Mouse (Mus musculus): ENCODE measurements around the gene Slc9a5. TPM values are rescaled to one million over a fixed set of nuclear protein-coding genes. Genes with fewer than 3 reads are reported as not detected.

Gene Slc9a5
- polyA plus RNA-seq, 1 experiment from 2014 or later, result 1.3 TPM

DNA sequence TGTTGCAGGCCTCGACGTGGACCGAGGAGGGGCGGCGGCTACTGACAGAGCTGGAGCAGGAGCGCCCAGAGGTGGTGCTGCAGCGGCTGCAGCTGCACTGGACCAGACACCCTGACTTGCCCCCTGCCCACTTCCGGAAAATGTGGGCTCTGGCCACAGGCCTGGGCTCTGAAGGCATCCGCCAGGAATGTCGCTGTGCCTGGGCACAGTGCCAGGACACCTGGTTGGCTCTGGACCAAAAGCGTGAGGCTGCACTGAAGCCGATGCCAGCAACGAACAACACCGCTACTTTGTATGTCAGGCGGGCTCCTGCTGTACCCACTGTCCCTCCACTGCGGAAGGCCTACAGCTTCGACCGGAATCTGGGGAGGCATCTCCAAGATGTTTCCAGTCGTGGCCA, 30.0 kb downstream of the Slc9a5 start:
- peaks cover 14 to 15% of the 10 kb centered on the region in 2 experiments for H3K4me1 ChIP-seq (ENCODE audit: control insufficient read depth in 2 of 2, insufficient read depth in 2 of 2, low read length in 2 of 2)
- H3K9ac ChIP-seq (ENCODE audit: low read length), result 0 out of 2 replicates have a peak overlapping the region, but pooled peaks have one; percentile 12
- H3K27me3 ChIP-seq (ENCODE audit: control insufficient read depth, insufficient read depth, low read length), result peaks cover 20% of the 10 kb centered on the region
- WGBS, result 23% methylated on average over 19 of the region's 19 CpGs
- no peak overlapping the region for H3K27ac ChIP-seq (replicated peaks in 1 of 2; ENCODE audit: control insufficient read depth in 1 of 2, insufficient read depth in 1 of 2, low read depth in 2 of 2, low read length in 2 of 2)
- H3K4me3 ChIP-seq (ENCODE audit: control insufficient read depth in 1 of 2, insufficient read depth in 1 of 2, low read depth in 1 of 2, low read length in 2 of 2), result no peak overlapping the region
- ATAC-seq (ENCODE audit: insufficient number of reproducible peaks, insufficient read depth, low FRiP score, low read depth), result peak; percentile 64
- no peaks in the 10 kb centered on the region for H3K36me3 ChIP-seq (ENCODE audit: control insufficient read depth, insufficient read depth, low read length)
- peak overlapping the region; percentile 12 for H3K4me2 ChIP-seq (ENCODE audit: low read length)
- no peaks in the 10 kb centered on the region for H3K9me3 ChIP-seq (ENCODE audit: control insufficient read depth, low read length)

DNA sequence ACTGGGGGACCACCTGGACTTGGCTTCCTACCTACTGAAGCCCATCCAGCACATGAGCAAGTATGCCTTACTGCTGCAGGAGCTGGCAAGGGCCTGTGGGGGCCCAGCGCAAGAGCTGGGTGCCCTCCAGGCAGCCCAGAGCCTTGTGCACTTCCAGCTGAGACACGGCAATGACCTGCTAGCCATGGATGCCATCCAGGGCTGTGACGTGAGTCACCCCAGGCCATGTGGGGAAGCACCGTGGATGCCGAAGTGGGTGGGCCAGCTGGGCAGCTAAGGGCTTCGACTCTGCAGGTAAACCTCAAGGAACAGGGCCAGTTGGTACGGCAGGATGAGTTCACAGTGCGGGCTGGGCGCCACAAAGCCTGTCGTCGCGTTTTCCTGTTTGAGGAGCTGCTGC, 31.7 kb downstream of the Slc9a5 start:
- no peak overlapping the region for H3K9ac ChIP-seq (ENCODE audit: low read length)
- H3K27ac ChIP-seq (replicated peaks in 1 of 2; ENCODE audit: control insufficient read depth in 1 of 2, insufficient read depth in 1 of 2, low read depth in 2 of 2, low read length in 2 of 2), result no peak overlapping the region
- H3K27me3 ChIP-seq (ENCODE audit: control insufficient read depth, insufficient read depth, low read length), result peaks cover 4% of the 10 kb centered on the region
- peaks cover 10 to 14% of the 10 kb centered on the region in 2 experiments for H3K4me1 ChIP-seq (ENCODE audit: control insufficient read depth in 2 of 2, insufficient read depth in 2 of 2, low read length in 2 of 2)
- no peak overlapping the region for H3K4me3 ChIP-seq (ENCODE audit: control insufficient read depth in 1 of 2, insufficient read depth in 1 of 2, low read depth in 1 of 2, low read length in 2 of 2)
- no peaks in the 10 kb centered on the region for H3K9me3 ChIP-seq (ENCODE audit: control insufficient read depth, low read length)
- WGBS, result 84% methylated on average over 10 of the region's 12 CpGs
- H3K36me3 ChIP-seq (ENCODE audit: control insufficient read depth, insufficient read depth, low read length), result no peaks in the 10 kb centered on the region
- H3K4me2 ChIP-seq (ENCODE audit: low read length), result no peak overlapping the region
- no peak for ATAC-seq (ENCODE audit: insufficient number of reproducible peaks, insufficient read depth, low FRiP score, low read depth)

GRCm38 (mm10) chr8:105384070-105384469, 35.4 kb downstream of the Slc9a5 start:
- Histone ChIP-seq H3K4me1 (ENCODE audit: control insufficient read depth in 2 of 2, insufficient read depth in 2 of 2, low read length in 2 of 2) (peaks cover 16 to 25% of the 10 kb centered on the region in 2 experiments), H3K9ac (ENCODE audit: low read length) (no peak overlapping the region), H3K27me3 (ENCODE audit: control insufficient read depth, insufficient read depth, low read length) (no peaks in the 10 kb centered on the region), H3K27ac (replicated peaks in 1 of 2; ENCODE audit: control insufficient read depth in 1 of 2, insufficient read depth in 1 of 2, low read depth in 2 of 2, low read length in 2 of 2) (no peak overlapping the region), H3K4me2 (ENCODE audit: low read length) (no peak overlapping the region), H3K9me3 (ENCODE audit: control insufficient read depth, low read length) (no peaks in the 10 kb centered on the region), H3K4me3 (ENCODE audit: control insufficient read depth in 1 of 2, insufficient read depth in 1 of 2, low read depth in 1 of 2, low read length in 2 of 2) (no peak overlapping the region), H3K36me3 (ENCODE audit: control insufficient read depth, insufficient read depth, low read length) (no peaks in the 10 kb centered on the region)
- 92% methylated on average over 2 of the region's 2 CpGs for WGBS
- no peak for ATAC-seq (ENCODE audit: insufficient number of reproducible peaks, insufficient read depth, low FRiP score, low read depth)

- no peak overlapping the region for H3K4me3 ChIP-seq (ENCODE audit: control insufficient read depth in 1 of 2, insufficient read depth in 1 of 2, low read depth in 1 of 2, low read length in 2 of 2)
- H3K27me3 ChIP-seq (ENCODE audit: control insufficient read depth, insufficient read depth, low read length), result 0 out of 2 replicates have a peak, but pooled peaks cover 7% of the 10 kb centered on the region
- H3K27ac ChIP-seq (replicated peaks in 1 of 2; ENCODE audit: control insufficient read depth in 1 of 2, insufficient read depth in 1 of 2, low read depth in 2 of 2, low read length in 2 of 2), result 0 out of 4 replicates have a peak overlapping the region, but pooled peaks of 1 of the 2 experiments have one; percentile 11
- 5% methylated on average over 1 of the region's 1 CpGs for WGBS
- peak; percentile 67 for ATAC-seq (ENCODE audit: insufficient number of reproducible peaks, insufficient read depth, low FRiP score, low read depth)
- H3K4me1 ChIP-seq (ENCODE audit: control insufficient read depth in 2 of 2, insufficient read depth in 2 of 2, low read length in 2 of 2), result peaks cover 15 to 23% of the 10 kb centered on the region in 2 experiments
- H3K4me2 ChIP-seq (ENCODE audit: low read length), result no peak overlapping the region
- H3K9me3 ChIP-seq (ENCODE audit: control insufficient read depth, low read length), result no peaks in the 10 kb centered on the region
- H3K9ac ChIP-seq (ENCODE audit: low read length), result no peak overlapping the region
- no peaks in the 10 kb centered on the region for H3K36me3 ChIP-seq (ENCODE audit: control insufficient read depth, insufficient read depth, low read length)
These were observed 38.5 kb downstream of the Slc9a5 start for GRCm38 (mm10) chr8:105387151-105387550.

- Histone ChIP-seq H3K4me3 (ENCODE audit: control insufficient read depth in 1 of 2, insufficient read depth in 1 of 2, low read depth in 1 of 2, low read length in 2 of 2) (no peak overlapping the region), H3K9ac (ENCODE audit: low read length) (no peak overlapping the region), H3K9me3 (ENCODE audit: control insufficient read depth, low read length) (no peaks in the 10 kb centered on the region), H3K36me3 (ENCODE audit: control insufficient read depth, insufficient read depth, low read length) (no peaks in the 10 kb centered on the region), H3K27me3 (ENCODE audit: control insufficient read depth, insufficient read depth, low read length) (peaks cover 7% of the 10 kb centered on the region; the same call in 1 of the 2 replicates), H3K4me2 (ENCODE audit: low read length) (no peak overlapping the region), H3K27ac (replicated peaks in 1 of 2; ENCODE audit: control insufficient read depth in 1 of 2, insufficient read depth in 1 of 2, low read depth in 2 of 2, low read length in 2 of 2) (no peak overlapping the region), H3K4me1 (ENCODE audit: control insufficient read depth in 2 of 2, insufficient read depth in 2 of 2, low read length in 2 of 2) (peaks cover 15 to 23% of the 10 kb centered on the region in 2 experiments)
- ATAC-seq (ENCODE audit: insufficient number of reproducible peaks, insufficient read depth, low FRiP score, low read depth), result no peak
- WGBS, result 56% methylated on average over 6 of the region's 6 CpGs
These were observed 40.5 kb downstream of the Slc9a5 start for GRCm38 (mm10) chr8:105389096-105389495.

GRCm38 (mm10) chr8:105393089-105393787, 44.6 kb downstream of the Slc9a5 start:
- H3K4me2 ChIP-seq (ENCODE audit: low read length), result no peak overlapping the region
- no peaks in the 10 kb centered on the region for H3K36me3 ChIP-seq (ENCODE audit: control insufficient read depth, insufficient read depth, low read length)
- H3K27me3 ChIP-seq (ENCODE audit: control insufficient read depth, insufficient read depth, low read length), result peaks cover 32% of the 10 kb centered on the region
- H3K9me3 ChIP-seq (ENCODE audit: control insufficient read depth, low read length), result no peaks in the 10 kb centered on the region
- WGBS, result 59% methylated on average over 12 of the region's 12 CpGs
- peaks cover 0 to under 1% of the 10 kb centered on the region in 2 experiments; a peak in 1 of 4 replicates for H3K4me1 ChIP-seq (ENCODE audit: control insufficient read depth in 2 of 2, insufficient read depth in 2 of 2, low read length in 2 of 2)
- H3K9ac ChIP-seq (ENCODE audit: low read length), result no peak overlapping the region
- no peak for ATAC-seq (ENCODE audit: insufficient number of reproducible peaks, insufficient read depth, low FRiP score, low read depth)
- no peak overlapping the region for H3K4me3 ChIP-seq (ENCODE audit: control insufficient read depth in 1 of 2, insufficient read depth in 1 of 2, low read depth in 1 of 2, low read length in 2 of 2)
- H3K27ac ChIP-seq (replicated peaks in 1 of 2; ENCODE audit: control insufficient read depth in 1 of 2, insufficient read depth in 1 of 2, low read depth in 2 of 2, low read length in 2 of 2), result no peak overlapping the region

DNA sequence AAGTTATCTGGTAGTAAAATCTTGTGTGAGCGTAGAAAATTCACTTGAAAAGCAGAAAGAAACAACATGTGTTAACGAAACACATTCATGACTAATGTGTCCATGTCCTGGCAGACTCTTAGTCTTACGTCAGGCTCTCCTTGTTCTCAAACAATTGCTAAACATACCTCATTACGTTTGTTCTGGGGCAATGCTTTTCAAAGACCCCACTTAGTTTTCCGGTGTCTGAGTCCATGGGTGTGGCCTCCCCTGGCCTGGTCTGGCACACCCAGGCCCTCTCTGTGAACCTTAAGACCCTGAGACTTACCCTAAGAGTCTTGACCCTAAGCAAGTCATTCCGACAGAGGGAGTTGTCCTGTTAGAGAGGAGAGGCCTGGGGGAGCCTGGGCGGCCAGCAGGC, 45.3 kb downstream of the Slc9a5 start:
- Histone ChIP-seq H3K9me3 (ENCODE audit: control insufficient read depth, low read length) (no peaks in the 10 kb centered on the region), H3K9ac (ENCODE audit: low read length) (no peak overlapping the region), H3K4me2 (ENCODE audit: low read length) (no peak overlapping the region), H3K36me3 (ENCODE audit: control insufficient read depth, insufficient read depth, low read length) (no peaks in the 10 kb centered on the region), H3K27ac (replicated peaks in 1 of 2; ENCODE audit: control insufficient read depth in 1 of 2, insufficient read depth in 1 of 2, low read depth in 2 of 2, low read length in 2 of 2) (no peak overlapping the region), H3K27me3 (ENCODE audit: control insufficient read depth, insufficient read depth, low read length) (peaks cover 35% of the 10 kb centered on the region), H3K4me1 (ENCODE audit: control insufficient read depth in 2 of 2, insufficient read depth in 2 of 2, low read length in 2 of 2) (no peaks in the 10 kb centered on the region), H3K4me3 (ENCODE audit: control insufficient read depth in 1 of 2, insufficient read depth in 1 of 2, low read depth in 1 of 2, low read length in 2 of 2) (no peak overlapping the region)
- ATAC-seq (ENCODE audit: insufficient number of reproducible peaks, insufficient read depth, low FRiP score, low read depth), result no peak
- WGBS, result 69% methylated on average over 7 of the region's 7 CpGs
